Mouse (Mus musculus): ENCODE measurements around the gene Taz.

DNA sequence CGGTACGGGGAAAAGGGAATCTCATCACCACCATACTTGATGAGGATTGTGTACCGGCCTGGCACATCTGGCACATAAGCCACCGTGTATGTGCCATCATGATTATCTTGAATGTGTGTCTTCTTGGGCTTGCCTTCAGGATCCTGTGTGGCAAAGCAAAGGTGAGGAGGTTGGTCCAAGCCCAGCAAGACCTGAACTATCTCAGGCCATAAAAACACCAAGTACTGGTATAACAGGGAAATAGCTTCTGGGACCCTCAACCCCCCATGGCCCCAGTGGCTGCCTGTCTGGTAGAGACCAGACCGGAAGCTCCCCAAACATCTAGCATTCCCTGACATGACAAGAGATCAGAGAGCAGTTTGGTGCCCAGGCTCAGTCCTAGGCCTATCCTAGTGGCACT lies 48.5 kb upstream of the Taz start:
- TF ChIP-seq EP300 (IDR thresholded peaks at IDR 0.05; ENCODE audit: low read depth) (no peak), CTCF (IDR thresholded peaks at IDR 0.05; ENCODE audit: low read depth) (no peak)

Measured in heart, postnatal 0 days (tissue).